ENCODE assay signal across 8 mouse cellular contexts in the genomic region with DNA sequence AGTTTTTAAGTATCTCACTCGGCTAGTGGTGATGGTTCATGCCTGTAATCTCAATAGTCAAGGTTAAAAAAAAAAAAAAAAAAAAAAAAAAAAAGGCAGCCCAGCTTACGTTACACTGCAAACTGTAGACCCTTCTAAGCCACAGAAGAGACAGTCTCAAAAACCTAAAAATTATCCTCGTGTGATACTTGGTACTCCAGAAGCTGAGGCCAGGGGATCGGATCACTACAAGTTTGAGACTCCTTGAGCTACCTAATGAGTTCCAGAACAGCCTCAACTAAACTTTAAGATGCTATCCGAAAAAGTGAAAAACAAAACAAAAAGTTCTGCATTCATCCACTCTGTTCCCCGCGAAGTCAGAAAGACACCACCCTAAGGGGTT. TPM values are rescaled to one million over a fixed set of nuclear protein-coding genes. Genes with fewer than 3 reads are reported as not detected.
DNase-seq lines count a peak whose midpoint lies in the region; ATAC-seq and TF ChIP-seq lines count a peak whose summit lies in the region.

No protein-coding gene starts in this region.

- H3K27ac ChIP-seq in cortical plate, adult 2 months (ENCODE audit: insufficient read depth, low read length): no peak overlapping the region
- peak overlapping the region; percentile 92 for H3K27ac ChIP-seq in hindbrain, embryonic 10.5 days
- H3K27ac ChIP-seq in lung, postnatal 0 days (ENCODE audit: low read length): peak overlapping the region; percentile 82

- ATAC-seq in megakaryocyte, adult 5-6 weeks (ENCODE audit: poor library complexity, severe bottlenecking): no peak
- ATAC-seq in lung, postnatal 0 days: no peak

- peaks cover 32% of the 10 kb centered on the region for H3K4me1 ChIP-seq in megakaryocyte, embryonic 14.5 days
- peaks cover 4% of the 10 kb centered on the region for H3K4me1 ChIP-seq in cortical plate, adult 2 months (ENCODE audit: control insufficient read depth, insufficient read depth, low read length)
- peaks cover 20% of the 10 kb centered on the region for H3K4me1 ChIP-seq in hindbrain, embryonic 10.5 days (replicated peaks)
- peaks cover 4% of the 10 kb centered on the region; the same call in 1 of the 2 replicates for H3K4me1 ChIP-seq in lung, postnatal 0 days (ENCODE audit: insufficient read depth, low read depth, low read length)

- no peak for TF ChIP-seq CTCF in cortical plate, adult 2 months (IDR thresholded peaks at IDR 0.05; ENCODE audit: extremely low read depth, insufficient read depth, low read length)
- no peak for TF ChIP-seq CTCF in lung, postnatal 0 days (IDR thresholded peaks at IDR 0.05)

- H3K36me3 ChIP-seq in megakaryocyte, embryonic 14.5 days (replicated peaks; ENCODE audit: low read length): peaks cover 40% of the 10 kb centered on the region
- H3K36me3 ChIP-seq in hindbrain, embryonic 10.5 days: peaks cover 24% of the 10 kb centered on the region
- no peaks in the 10 kb centered on the region for H3K36me3 ChIP-seq in lung, postnatal 0 days (ENCODE audit: insufficient read depth, low read length)

- H3K9ac ChIP-seq in lung, postnatal 0 days (replicated peaks; ENCODE audit: low read depth): peak overlapping the region; percentile 84

- 5% methylated on average over 7 of the region's 7 CpGs for WGBS in hindbrain, embryonic 10.5 days
- 1% methylated on average over 7 of the region's 7 CpGs for WGBS in lung, postnatal 0 days

- intact Hi-C loops in gastrocnemius, postnatal 36 days (cut with DNase I): loop anchor here (5.0 kb wide), 1 partner anchor 55 kb away; the partner anchor contains the start of gene Pnn

- DNase-seq in hindbrain, embryonic 10.5 days (ENCODE audit: low spot score): peak; percentile 5
- peak; percentile 42 for DNase-seq in lung, postnatal 0 days (ENCODE audit: low spot score)
- DNase-seq in gastrocnemius, postnatal 36 days: no peak
- no peak for DNase-seq in urinary bladder, adult 2 months (ENCODE audit: low spot score)
- no peak for DNase-seq in testis, postnatal 10 days (ENCODE audit: low spot score)

- no peaks in the 10 kb centered on the region for H3K27me3 ChIP-seq in megakaryocyte, embryonic 14.5 days (replicated peaks)
- H3K27me3 ChIP-seq in hindbrain, embryonic 10.5 days (ENCODE audit: insufficient read depth, poor library complexity, severe bottlenecking): no peaks in the 10 kb centered on the region
- no peaks in the 10 kb centered on the region for H3K27me3 ChIP-seq in lung, postnatal 0 days (replicated peaks; ENCODE audit: insufficient read depth, low read length)

- TF ChIP-seq EP300 in lung, postnatal 0 days (IDR thresholded peaks at IDR 0.05): no peak

- H3K4me3 ChIP-seq in megakaryocyte, embryonic 14.5 days (replicated peaks): peak overlapping the region; percentile 100
- peak overlapping the region; percentile 98 for H3K4me3 ChIP-seq in cortical plate, adult 2 months (ENCODE audit: insufficient read depth, low read length)
- H3K4me3 ChIP-seq in hindbrain, embryonic 10.5 days: peak overlapping the region; percentile 82
- peak overlapping the region; percentile 79 for H3K4me3 ChIP-seq in lung, postnatal 0 days (ENCODE audit: low read depth, low read length)

- peak overlapping the region; percentile 79 for H3K4me2 ChIP-seq in lung, postnatal 0 days (replicated peaks; ENCODE audit: low read depth, low read length)

- no peaks in the 10 kb centered on the region for H3K9me3 ChIP-seq in megakaryocyte, embryonic 14.5 days
- H3K9me3 ChIP-seq in hindbrain, embryonic 10.5 days: no peaks in the 10 kb centered on the region
- H3K9me3 ChIP-seq in lung, postnatal 0 days (ENCODE audit: low read length): no peaks in the 10 kb centered on the region

- no peak for TF ChIP-seq POLR2A in cortical plate, adult 2 months (IDR thresholded peaks at IDR 0.05; ENCODE audit: extremely low read depth, insufficient read depth, low read length)

RNA-seq across cellular contexts. Expression of gene Gemin2, which starts 0.5 kb away (rescaled TPM):
- polyA plus RNA-seq in megakaryocyte, embryonic 14.5 days (2012; ENCODE audit: insufficient read depth, low replicate concordance): 1.8 TPM in 1 of 2 replicates, not detected in the other
- 10.1 and 14.3 TPM in 2 replicates for total RNA-seq in megakaryocyte, adult 5-6 weeks (2015)
- 9.3 and 10.7 TPM in 2 replicates for total RNA-seq in megakaryocyte, adult 5-6 weeks (2017)
- 9.2 and 10.5 TPM in 2 replicates for polyA plus RNA-seq in cortical plate, adult 2 months (2012; rRNA removed)
- 28.7 and 38.0 TPM in 2 replicates for polyA plus RNA-seq in hindbrain, embryonic 10.5 days (2016; fragmentation: Nextera tagmentation; extraction: Ambion mirVana)
- polyA plus RNA-seq in lung, postnatal 0 days (2015; fragmentation: Nextera tagmentation; extraction: Ambion mirVana): 11.0 and 13.3 TPM in 2 replicates
- 1 to 10 TPM; 3.8 to 4.6 TPM for total RNA-seq in gastrocnemius, postnatal 36 days (2021)
- 7.7 and 8.5 TPM in 2 replicates for polyA plus RNA-seq in urinary bladder, adult 2 months (2012; rRNA removed)

RNA-seq across cellular contexts. Expression of gene Sec23a, which starts 0.9 kb away (rescaled TPM):
- polyA plus RNA-seq in megakaryocyte, embryonic 14.5 days (2012; ENCODE audit: insufficient read depth, low replicate concordance): 1.2 and 1.5 TPM in 2 replicates
- total RNA-seq in megakaryocyte, adult 5-6 weeks (2015): 17.5 and 21.1 TPM in 2 replicates
- total RNA-seq in megakaryocyte, adult 5-6 weeks (2017): 20.5 and 21.1 TPM in 2 replicates
- 52.2 and 53.0 TPM in 2 replicates for polyA plus RNA-seq in cortical plate, adult 2 months (2012; rRNA removed)
- polyA plus RNA-seq in hindbrain, embryonic 10.5 days (2016; fragmentation: Nextera tagmentation; extraction: Ambion mirVana): 58.5 and 67.8 TPM in 2 replicates
- polyA plus RNA-seq in lung, postnatal 0 days (2015; fragmentation: Nextera tagmentation; extraction: Ambion mirVana): 29.0 and 33.7 TPM in 2 replicates
- total RNA-seq in gastrocnemius, postnatal 36 days (2021): 10 to 100 TPM; 45.0 to 51.3 TPM
- polyA plus RNA-seq in urinary bladder, adult 2 months (2012; rRNA removed): 38.8 and 41.9 TPM in 2 replicates

RNA-seq across cellular contexts. Expression of gene Trappc6b, which starts 48.6 kb away (rescaled TPM):
- polyA plus RNA-seq in megakaryocyte, embryonic 14.5 days (2012; ENCODE audit: insufficient read depth, low replicate concordance): 15.5 and 76.7 TPM in 2 replicates
- 86.7 and 89.7 TPM in 2 replicates for total RNA-seq in megakaryocyte, adult 5-6 weeks (2015)
- total RNA-seq in megakaryocyte, adult 5-6 weeks (2017): 47.0 and 65.2 TPM in 2 replicates
- polyA plus RNA-seq in cortical plate, adult 2 months (2012; rRNA removed): 158 TPM in 2 replicates
- 72.6 and 84.8 TPM in 2 replicates for polyA plus RNA-seq in hindbrain, embryonic 10.5 days (2016; fragmentation: Nextera tagmentation; extraction: Ambion mirVana)
- 139 and 143 TPM in 2 replicates for polyA plus RNA-seq in lung, postnatal 0 days (2015; fragmentation: Nextera tagmentation; extraction: Ambion mirVana)
- 10 to 100 TPM; 28.5 to 40.1 TPM for total RNA-seq in gastrocnemius, postnatal 36 days (2021)
- polyA plus RNA-seq in urinary bladder, adult 2 months (2012; rRNA removed): 100 and 122 TPM in 2 replicates

RNA-seq across cellular contexts. Expression of gene Pnn, which starts 54.0 kb away (rescaled TPM):
- polyA plus RNA-seq in megakaryocyte, embryonic 14.5 days (2012; ENCODE audit: insufficient read depth, low replicate concordance): 14.7 and 32.9 TPM in 2 replicates
- 45.4 and 47.7 TPM in 2 replicates for total RNA-seq in megakaryocyte, adult 5-6 weeks (2015)
- 67.4 and 83.2 TPM in 2 replicates for total RNA-seq in megakaryocyte, adult 5-6 weeks (2017)
- 67.1 and 75.0 TPM in 2 replicates for polyA plus RNA-seq in cortical plate, adult 2 months (2012; rRNA removed)
- 68.6 and 105 TPM in 2 replicates for polyA plus RNA-seq in hindbrain, embryonic 10.5 days (2016; fragmentation: Nextera tagmentation; extraction: Ambion mirVana)
- 40.5 and 47.3 TPM in 2 replicates for polyA plus RNA-seq in lung, postnatal 0 days (2015; fragmentation: Nextera tagmentation; extraction: Ambion mirVana)
- total RNA-seq in gastrocnemius, postnatal 36 days (2021): 10 to 100 TPM; 16.5 to 21.3 TPM
- polyA plus RNA-seq in urinary bladder, adult 2 months (2012; rRNA removed): 52.1 and 60.8 TPM in 2 replicates

Comparison
In these comparisons a context has a peak if more than half of its experiments do, and no peak if none do; other contexts are left out.
1. DNase-seq: peak in hindbrain, embryonic 10.5 days (single experiment) and lung, postnatal 0 days (single experiment); none in gastrocnemius, postnatal 36 days (0 of 2), urinary bladder, adult 2 months (single experiment) and testis, postnatal 10 days (single experiment).
2. RNA of gene Sec23a, which starts 0.9 kb away (polyA plus RNA-seq): 58.5 to 67.8 TPM in hindbrain, embryonic 10.5 days, 52.2 to 53.0 TPM in cortical plate, adult 2 months, 38.8 to 41.9 TPM in urinary bladder, adult 2 months and 29.0 to 33.7 TPM in lung, postnatal 0 days; 1.2 to 1.5 TPM in megakaryocyte, embryonic 14.5 days; every median in the first group is over 10 times any median in the second.
3. Peak in every context shown above with its lines, with median percentiles within 50 percentile points of each other: H3K4me3 ChIP-seq.